Mouse (Mus musculus) subcutaneous adipose tissue, adult 2 months (tissue): Measurements from ENCODE around the gene Psg25. TPM values are rescaled to one million over a fixed set of nuclear protein-coding genes. Genes with fewer than 3 reads are reported as not detected.

ENCODE experiments used
- polyA plus RNA-seq: library from polyadenylated mRNA; depleted of rRNA; stranded (reverse); fragments of >200 nt; gene quantifications from 2 replicates; pipeline ENCODE4 v1.2.3, GENCODE M21; 2012; ENCODE audit warnings: low replicate concordance; rRNA removed

Gene Psg25
- polyA plus RNA-seq: not detected in 2 replicates

GRCm38 (mm10) chr7:18532169-18532568 lies at the start of gene Psg25:
Psg25 (minus strand) TSS chr7:18532269.

GRCm38 (mm10) chr7:18567205-18567604 lies 35.1 kb upstream of the Psg25 start, which contains the start of gene Psg27:
Psg27 (minus strand) TSS chr7:18567305.

DNA sequence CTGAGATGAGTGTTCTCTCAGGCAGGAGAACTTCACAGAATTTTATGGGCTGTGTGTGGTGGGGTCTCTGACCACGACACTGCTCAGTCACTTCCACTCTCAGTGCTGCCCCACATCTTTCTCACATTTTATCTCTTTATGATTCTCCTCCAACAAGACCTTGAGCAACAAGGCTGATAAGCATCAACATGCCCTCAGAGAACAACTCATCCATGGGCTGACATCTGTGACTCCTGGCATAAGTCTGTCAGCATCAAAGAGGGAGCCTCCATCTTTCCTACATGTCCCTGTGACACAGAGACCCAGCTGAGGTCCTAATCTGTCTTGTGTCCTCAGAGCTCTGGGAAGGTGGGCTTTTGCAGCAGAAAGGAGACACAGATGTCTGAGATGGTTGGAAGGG lies 48.0 kb downstream of the Psg25 start, which contains the start of gene Psg26:
TSS of gene Psg26 (minus strand) at position 101 of the 400 bp plus-strand sequence.

Other genes starting within 250 kb of the Psg25 start
- gene Psg18, start 177.3 kb downstream of the Psg25 start, polyA plus RNA-seq: not detected in 2 replicates
- gene Psg28, start 100.2 kb downstream of the Psg25 start, polyA plus RNA-seq: not detected in 2 replicates
- not detected in 2 replicates for gene Psg26, start 48.1 kb downstream of the Psg25 start, polyA plus RNA-seq
- not detected in 2 replicates for gene Psg27, start 35.0 kb upstream of the Psg25 start, polyA plus RNA-seq
- not detected in 2 replicates for gene Psg23, start 84.2 kb upstream of the Psg25 start, polyA plus RNA-seq
- gene Psg21, start 124.5 kb upstream of the Psg25 start, polyA plus RNA-seq: not detected in 2 replicates
- not detected in 2 replicates for gene Psg20, start 153.9 kb upstream of the Psg25 start, polyA plus RNA-seq
- gene Psg22, start 185.8 kb upstream of the Psg25 start, polyA plus RNA-seq: not detected in 2 replicates